In genomic region chr17:87107623-87108221, GRCm38 (mm10) we compare ENCODE assay signal across 8 mouse cellular contexts. TPM values are rescaled to one million over a fixed set of nuclear protein-coding genes. Genes with fewer than 3 reads are reported as not detected.
DNase-seq lines count a peak whose midpoint lies in the region; ATAC-seq and TF ChIP-seq lines count a peak whose summit lies in the region.

Socs5 (plus strand) TSS chr17:87107679.

- peak; percentile 82 for ATAC-seq in hindbrain, embryonic 14.5 days (ENCODE audit: low FRiP score)
- ATAC-seq in limb, embryonic 14.5 days (ENCODE audit: low FRiP score, low read depth): peak; percentile 69

- under 1% methylated on average over 60 of the region's 73 CpGs for whole genome bisulfite sequencing in bone marrow, adult 2 months
- WGBS in hindbrain, embryonic 14.5 days: under 1% methylated on average over 47 of the region's 73 CpGs
- WGBS in limb, embryonic 14.5 days: under 1% methylated on average over 51 of the region's 73 CpGs
- WGBS in olfactory bulb, adult 2 months: under 1% methylated on average over 72 of the region's 73 CpGs

- H3K9ac ChIP-seq in hindbrain, embryonic 14.5 days: peak within 1 kb of the TSS; percentile 79
- peak within 1 kb of the TSS; percentile 80 for H3K9ac ChIP-seq in limb, embryonic 14.5 days (ENCODE audit: low read depth, low read length, severe bottlenecking)

- TF ChIP-seq CTCF in bone marrow, adult 2 months (IDR thresholded peaks at IDR 0.05; ENCODE audit: control insufficient read depth, insufficient read depth, low read length): no peak
- no peak for TF ChIP-seq CTCF in olfactory bulb, adult 2 months (IDR thresholded peaks at IDR 0.05; ENCODE audit: insufficient read depth, low read depth, low read length)

- H3K9me3 ChIP-seq in hindbrain, embryonic 14.5 days (ENCODE audit: control insufficient read depth, low read length): no peaks in the 10 kb centered on the region
- H3K9me3 ChIP-seq in limb, embryonic 14.5 days (ENCODE audit: control insufficient read depth, low read length): no peaks in the 10 kb centered on the region

- peaks cover 1% of the 10 kb centered on the region; the same call in 1 of the 2 replicates for H3K4me1 ChIP-seq in bone marrow, adult 2 months (ENCODE audit: control insufficient read depth, insufficient read depth, low read length)
- H3K4me1 ChIP-seq in hindbrain, embryonic 14.5 days (replicated peaks; ENCODE audit: control insufficient read depth, insufficient read depth, low read length): peaks cover 19% of the 10 kb centered on the region
- peaks cover 13% of the 10 kb centered on the region for H3K4me1 ChIP-seq in limb, embryonic 14.5 days (ENCODE audit: control insufficient read depth, insufficient read depth, low read length)
- H3K4me1 ChIP-seq in olfactory bulb, adult 2 months (ENCODE audit: control insufficient read depth, insufficient read depth, low read length): peaks cover 18% of the 10 kb centered on the region

- H3K4me3 ChIP-seq in bone marrow, adult 2 months (replicated peaks; ENCODE audit: control insufficient read depth, low read depth, low read length): peak within 1 kb of the TSS; percentile 78
- H3K4me3 ChIP-seq in hindbrain, embryonic 14.5 days (replicated peaks; ENCODE audit: low read length): peak within 1 kb of the TSS; percentile 68
- peak within 1 kb of the TSS; percentile 74 for H3K4me3 ChIP-seq in limb, embryonic 14.5 days (replicated peaks; ENCODE audit: low read length)
- H3K4me3 ChIP-seq in olfactory bulb, adult 2 months (ENCODE audit: insufficient read depth, low read depth, low read length): peak within 1 kb of the TSS; percentile 79

- H3K27me3 ChIP-seq in hindbrain, embryonic 14.5 days (ENCODE audit: control insufficient read depth, insufficient read depth, low read length): no peaks in the 10 kb centered on the region
- H3K27me3 ChIP-seq in limb, embryonic 14.5 days (ENCODE audit: control insufficient read depth, insufficient read depth, low read length): no peaks in the 10 kb centered on the region

- H3K36me3 ChIP-seq in hindbrain, embryonic 14.5 days (replicated peaks; ENCODE audit: control insufficient read depth, insufficient read depth): no peaks in the 10 kb centered on the region
- H3K36me3 ChIP-seq in limb, embryonic 14.5 days (ENCODE audit: control insufficient read depth, insufficient read depth, low read length): no peaks in the 10 kb centered on the region

- H3K27ac ChIP-seq in bone marrow, adult 2 months (ENCODE audit: control insufficient read depth, insufficient read depth, low read depth, low read length, poor library complexity): peak within 1 kb of the TSS; percentile 78
- peak within 1 kb of the TSS; percentile 91 for H3K27ac ChIP-seq in hindbrain, embryonic 14.5 days
- H3K27ac ChIP-seq in limb, embryonic 14.5 days (replicated peaks; ENCODE audit: low read depth, low read length): peak within 1 kb of the TSS; percentile 75
- H3K27ac ChIP-seq in olfactory bulb, adult 2 months (ENCODE audit: insufficient read depth, low read depth, low read length): peak within 1 kb of the TSS; percentile 81

- H3K4me2 ChIP-seq in hindbrain, embryonic 14.5 days (replicated peaks): peak within 1 kb of the TSS; percentile 79
- H3K4me2 ChIP-seq in limb, embryonic 14.5 days (replicated peaks; ENCODE audit: low read depth, low read length, severe bottlenecking): peak within 1 kb of the TSS; percentile 71

- no peak for DNase-seq in gastrocnemius, adult 18-20 months (ENCODE audit: low spot score)
- DNase-seq in gastrocnemius, postnatal 25 days: no peak
- peak; percentile 39 for DNase-seq in 3T3-L1 (ENCODE audit: low read depth, low spot score)
- DNase-seq in frontal cortex, postnatal 10 days (ENCODE audit: low spot score in 2 of 2): peak; percentile 45 to 69
- peak; percentile 42 for DNase-seq in hindbrain, embryonic 14.5 days (ENCODE audit: low spot score)
- peak; percentile 31 for DNase-seq in limb, embryonic 14.5 days (ENCODE audit: low spot score)

- 0 out of 2 replicates have a peak, but pooled peaks have one; percentile 20 for TF ChIP-seq POLR2A in bone marrow, adult 2 months (IDR thresholded peaks at IDR 0.05; ENCODE audit: borderline replicate concordance, control insufficient read depth, low read depth, low read length)
- TF ChIP-seq POLR2A in limb, embryonic 14.5 days (IDR thresholded peaks at IDR 0.05; ENCODE audit: borderline replicate concordance, extremely low read depth, insufficient read depth, insufficient read length): 0 out of 2 replicates have a peak, but pooled peaks have one; percentile 19
- TF ChIP-seq POLR2A in olfactory bulb, adult 2 months (IDR thresholded peaks at IDR 0.05; ENCODE audit: insufficient read depth, low read depth, low read length): no peak

RNA-seq across cellular contexts. Expression of gene Socs5, which starts in this region (rescaled TPM):
- 10 to 100 TPM; 12.6 to 16.5 TPM for total RNA-seq in gastrocnemius, adult 18-20 months (2021)
- total RNA-seq in gastrocnemius, postnatal 25 days (2021): 10 to 100 TPM in 1 of 2 experiments, 1 to 10 TPM in 1; 9.1 to 11.5 TPM
- polyA plus RNA-seq in bone marrow, adult 2 months (2011; ENCODE audit: insufficient read depth, insufficient read length, low replicate concordance, missing spikeins): 2.6 TPM in 2 replicates
- polyA plus RNA-seq in hindbrain, embryonic 14.5 days (2014; fragmentation: Nextera tagmentation; extraction: Ambion mirVana): 22.1 and 24.0 TPM in 2 replicates
- 18.4 TPM in 2 replicates for polyA plus RNA-seq in limb, embryonic 14.5 days (2012; rRNA removed)
- 21.2 and 27.3 TPM in 2 replicates for polyA plus RNA-seq in limb, embryonic 14.5 days (2014; fragmentation: Nextera tagmentation; extraction: Ambion mirVana)
- polyA plus RNA-seq in olfactory bulb, adult 2 months (2012; ENCODE audit: insufficient read depth, insufficient read length, low replicate concordance, missing spikeins): not detected in 2 replicates

Comparison
In these comparisons a context has a peak if more than half of its experiments do, and no peak if none do; other contexts are left out.
1. DNase-seq: peak in 3T3-L1 (single experiment), frontal cortex, postnatal 10 days (2 of 2), hindbrain, embryonic 14.5 days (single experiment) and limb, embryonic 14.5 days (single experiment); none in gastrocnemius, adult 18-20 months (single experiment) and gastrocnemius, postnatal 25 days (single experiment).
2. Peak in every context shown above with its lines, with median percentiles within 50 percentile points of each other: H3K27ac ChIP-seq and H3K4me3 ChIP-seq.